Mouse (Mus musculus) monocyte, adult 2 months (primary cell): ENCODE data around the gene Nr4a1.
A peak's percentile ranks its signal among the peaks of the same experiment; 100 is the strongest.

ENCODE experiments used
- DNase-seq, 2 experiments: peaks; one replicate each; pipeline ENCODE4 v3.0.0; 2022; ENCODE audit warnings: low spot score in 2 of 2, low read depth in 1 of 2

Gene Nr4a1

GRCm38 (mm10) chr15:101255842-101256462 lies 1.9 kb downstream of the Nr4a1 start:
- DNase-seq = peak in 1 of 2 experiments; percentile 56

DNA sequence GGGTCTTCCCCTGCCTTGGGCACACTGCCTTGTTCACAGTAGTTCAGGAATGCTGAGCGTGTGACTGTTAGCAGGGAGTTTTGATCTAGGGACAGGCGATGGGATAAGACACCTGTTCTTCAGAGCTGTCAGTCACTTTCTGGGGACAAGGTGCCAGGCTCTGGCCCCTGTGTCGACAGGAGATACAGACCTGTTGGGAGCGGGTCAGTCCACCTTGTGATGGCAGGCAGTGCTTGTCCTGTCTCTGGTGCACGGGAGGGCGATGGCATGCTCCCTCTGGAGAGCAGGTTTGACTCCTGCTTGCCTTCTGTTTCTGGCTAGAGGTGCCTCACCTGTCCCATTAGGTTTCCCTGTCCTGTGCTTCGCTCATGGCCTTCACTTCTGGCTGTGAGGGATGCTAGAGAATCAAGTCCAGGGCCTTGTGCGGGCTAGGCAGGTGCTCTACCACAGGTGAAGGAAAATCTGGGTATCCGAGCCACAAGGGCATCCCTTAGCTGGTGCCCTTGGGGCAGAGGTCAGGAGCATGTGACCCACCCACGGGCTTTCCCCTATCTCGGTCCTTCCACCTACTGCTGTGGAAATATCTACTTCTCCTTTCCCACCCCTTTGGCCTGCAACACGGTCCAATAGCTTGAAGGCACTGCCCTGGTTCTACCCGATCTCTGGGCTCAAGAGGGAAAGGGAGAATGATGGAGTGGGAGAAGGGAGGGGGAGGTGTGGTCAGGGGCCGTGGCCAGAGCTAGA lies 2.6 kb downstream of the Nr4a1 start:
- DNase-seq = peak in 1 of 2 experiments; percentile 66

- DNase-seq = no peak
Observed at GRCm38 (mm10) chr15:101258420-101258819, 4.4 kb downstream of the Nr4a1 start.

GRCm38 (mm10) chr15:101259922-101260321 lies 5.9 kb downstream of the Nr4a1 start:
- no peak for DNase-seq

GRCm38 (mm10) chr15:101260387-101260786 lies 6.3 kb downstream of the Nr4a1 start:
- DNase-seq = no peak

DNA sequence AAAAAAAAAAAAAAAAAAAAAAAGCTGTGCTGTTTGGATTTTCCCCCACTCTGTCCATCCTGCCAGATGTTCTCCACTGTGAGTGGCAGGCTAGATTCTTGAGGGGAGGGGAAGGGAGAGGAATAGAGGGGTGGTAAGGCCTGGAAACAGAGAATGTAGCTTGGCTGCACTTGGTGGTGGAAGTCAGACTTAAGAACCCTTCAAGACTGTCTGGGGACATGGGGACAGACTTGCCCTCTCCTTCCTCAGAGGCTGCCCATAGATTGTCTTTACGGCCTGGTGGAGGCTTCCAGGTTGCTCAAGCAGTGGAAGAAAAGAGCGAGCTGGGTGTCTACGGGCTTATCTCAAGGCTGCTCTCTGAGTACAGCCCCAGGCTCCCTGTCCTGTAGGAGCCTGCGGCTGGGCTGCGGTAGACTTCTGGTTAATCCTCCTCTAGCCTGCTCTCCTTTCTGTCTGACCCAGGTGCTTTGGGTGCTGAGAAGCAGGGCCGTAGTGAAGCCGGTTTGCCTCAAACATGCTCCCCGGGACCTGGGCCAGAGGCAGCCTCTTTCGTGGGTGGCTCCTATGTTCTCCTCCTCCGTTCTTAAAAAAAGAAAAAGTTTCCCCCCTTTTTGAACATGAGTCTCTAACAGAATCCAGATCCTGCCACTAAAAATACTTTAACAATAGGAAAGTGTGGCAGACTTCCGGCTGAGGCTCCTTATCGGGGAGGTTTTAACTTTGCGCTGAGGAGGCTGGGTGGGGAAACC lies 7.0 kb downstream of the Nr4a1 start:
- no peak for DNase-seq

DNA sequence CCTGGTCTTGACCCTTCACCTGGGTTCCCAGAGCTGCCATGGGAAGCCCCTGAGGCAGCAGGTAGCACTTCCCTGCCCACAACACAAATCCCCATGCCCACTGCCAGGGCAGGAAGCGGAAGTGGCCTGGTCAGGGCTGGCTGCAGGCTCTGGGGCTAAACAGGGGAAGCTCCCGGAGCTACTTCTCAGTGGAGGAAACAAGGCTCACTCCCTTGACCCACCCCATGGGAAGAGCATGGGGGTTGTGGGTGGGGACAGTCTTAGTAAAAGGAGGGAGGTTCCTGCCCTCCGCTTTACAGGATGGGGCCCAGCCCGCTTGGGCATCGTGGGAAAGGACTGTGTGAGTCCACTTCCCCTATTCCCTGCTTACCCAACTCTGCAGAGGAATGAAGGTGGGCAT lies 8.4 kb downstream of the Nr4a1 start:
- DNase-seq = peak; percentile 82 to 85

DNA sequence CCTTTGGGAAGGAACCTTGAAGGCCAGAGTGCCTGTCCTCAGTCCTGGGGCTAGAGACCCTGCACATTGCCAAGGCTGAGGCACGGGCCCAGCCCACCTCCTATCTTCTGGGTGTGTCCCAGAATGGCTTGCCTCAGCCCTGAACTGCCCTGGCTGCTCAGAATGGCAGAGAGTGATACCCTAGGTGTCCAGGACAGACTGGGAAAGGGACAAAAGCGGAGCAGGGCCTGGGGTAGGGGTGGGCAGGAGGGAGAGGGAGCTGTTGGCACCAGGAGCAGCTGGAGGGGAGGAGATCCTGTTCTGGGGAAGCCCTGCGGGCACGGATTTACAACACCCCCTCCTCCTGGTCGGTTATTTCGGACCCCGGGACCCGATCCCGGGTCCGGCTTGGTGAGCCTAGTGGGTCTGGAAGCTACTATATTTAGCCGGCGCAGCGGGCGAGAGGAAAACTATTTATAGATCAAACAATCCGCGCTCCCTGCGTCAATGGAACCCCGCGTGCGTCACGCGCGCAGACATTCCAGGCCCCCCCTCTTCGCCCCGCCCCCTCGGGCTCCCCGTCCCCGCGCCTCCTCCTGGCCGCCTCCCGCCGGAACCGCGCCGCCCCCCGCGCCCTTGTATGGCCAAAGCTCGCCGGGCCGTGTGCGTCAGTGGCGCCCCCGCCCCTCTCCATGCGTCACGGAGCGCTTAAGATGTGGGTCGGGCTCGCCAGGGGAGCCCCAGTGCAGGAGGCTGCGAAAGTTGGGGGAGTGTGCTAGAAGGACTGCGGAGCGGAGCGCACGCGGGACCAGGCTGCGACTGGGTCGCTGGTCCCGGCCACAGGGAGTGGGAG lies 12.3 kb downstream of the Nr4a1 start:
- peak; percentile 89 to 97 for DNase-seq

DNA sequence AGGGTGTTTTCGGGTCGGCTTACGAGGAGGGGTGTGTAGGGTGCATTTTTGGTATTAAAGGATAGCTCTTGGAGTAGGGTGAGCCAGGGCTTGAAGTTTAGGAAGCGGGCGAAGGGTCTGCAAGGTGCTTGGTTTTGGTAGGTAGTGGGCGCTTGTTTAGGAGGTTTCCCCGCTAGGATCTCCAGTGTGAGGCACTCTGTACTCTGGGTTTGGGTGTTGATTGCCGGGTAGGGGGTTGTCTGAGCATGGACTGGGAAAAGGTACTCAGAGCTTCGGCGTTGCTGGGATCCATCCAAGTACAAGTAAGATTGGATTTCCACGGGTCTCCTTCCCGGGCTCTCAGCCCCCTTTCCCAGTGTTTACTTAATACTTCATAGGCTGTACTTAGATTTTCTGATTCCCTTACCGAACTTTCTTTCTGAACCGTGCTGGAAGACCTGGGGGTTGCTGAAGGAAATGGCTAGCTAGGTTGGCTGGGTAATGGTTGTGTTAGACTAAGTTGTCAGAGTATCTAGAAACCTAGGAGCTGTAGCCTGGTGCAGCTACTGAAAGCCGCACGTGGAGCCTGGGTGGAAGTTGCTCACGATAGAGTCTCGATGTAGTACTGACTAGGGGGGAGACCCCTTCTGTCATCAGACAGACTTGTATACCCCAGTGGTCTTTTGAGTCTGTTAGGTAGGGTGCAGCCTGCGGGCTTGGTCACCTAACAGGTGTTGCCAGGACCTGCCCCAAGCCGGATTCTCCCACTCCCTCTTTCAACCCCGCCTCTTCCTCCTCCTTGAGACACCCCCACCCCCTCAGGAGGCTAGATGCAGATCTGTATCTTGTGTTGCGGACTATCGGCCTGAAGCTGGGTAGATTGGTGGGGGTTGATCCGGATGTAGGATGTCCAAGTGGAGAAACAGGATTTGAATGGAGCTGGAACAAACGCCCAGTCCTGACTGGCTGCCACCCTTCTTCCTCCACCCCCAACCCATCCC lies 13.3 kb downstream of the Nr4a1 start:
- no peak for DNase-seq

- no peak for DNase-seq
Observed at GRCm38 (mm10) chr15:101270101-101270820, 16.2 kb downstream of the Nr4a1 start.

- no peak for DNase-seq
Observed at GRCm38 (mm10) chr15:101271107-101271506, 17.0 kb downstream of the Nr4a1 start.

GRCm38 (mm10) chr15:101271513-101271912 lies 17.4 kb downstream of the Nr4a1 start:
- no peak for DNase-seq

- no peak for DNase-seq
Observed at GRCm38 (mm10) chr15:101274380-101274779, 20.3 kb downstream of the Nr4a1 start.

DNA sequence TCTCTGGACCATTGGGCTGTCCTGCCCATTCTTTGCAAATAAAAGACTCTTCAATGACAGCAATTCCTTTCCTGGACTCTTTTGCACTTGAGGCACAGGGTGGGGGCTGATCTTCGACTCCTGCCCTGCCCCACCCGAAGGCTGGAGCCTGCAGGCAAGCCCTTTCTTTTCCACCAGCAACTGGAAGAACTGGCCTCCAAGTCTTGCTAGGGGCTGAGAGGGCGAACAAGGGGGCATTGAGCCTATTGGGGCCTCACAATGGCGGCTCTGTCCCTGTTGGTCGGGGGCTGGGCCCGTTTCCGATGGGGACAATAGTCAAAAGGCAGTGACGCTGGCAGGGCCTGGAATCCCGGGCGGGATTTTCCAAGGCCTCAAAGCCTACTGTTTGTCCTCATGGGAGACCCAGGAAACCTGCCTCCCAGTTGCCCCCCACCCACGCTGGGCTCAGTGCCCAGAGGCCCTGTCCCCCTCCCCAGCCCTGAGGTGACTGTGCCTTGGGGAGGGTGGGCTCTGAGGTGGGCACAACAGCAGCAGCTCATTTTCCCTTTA lies 23.4 kb downstream of the Nr4a1 start:
- no peak for DNase-seq

GRCm38 (mm10) chr15:101278589-101278988 lies 24.5 kb downstream of the Nr4a1 start:
- DNase-seq = no peak

- no peak for DNase-seq
Observed at GRCm38 (mm10) chr15:101279430-101279999, 25.4 kb downstream of the Nr4a1 start.

DNA sequence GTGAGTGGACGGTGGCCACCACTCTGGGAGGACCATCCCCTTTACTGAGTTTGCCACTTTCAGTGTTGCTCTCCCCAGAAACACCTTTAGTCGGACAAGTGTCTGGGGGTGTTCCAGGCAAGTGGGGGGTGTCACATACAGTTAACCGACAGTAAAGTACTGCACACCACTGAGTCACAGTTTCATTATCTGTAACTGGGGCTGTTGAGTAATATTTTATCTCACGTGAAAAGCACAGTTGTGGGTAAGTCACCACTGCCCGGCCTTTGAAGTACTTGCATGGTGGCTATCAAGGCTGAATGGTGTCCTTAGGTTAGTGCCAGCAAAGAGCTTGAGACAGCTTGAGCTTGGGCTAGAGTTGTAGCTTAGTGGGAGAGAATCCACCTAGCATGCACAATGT lies 28.4 kb downstream of the Nr4a1 start:
- no peak for DNase-seq

- peak in 1 of 2 experiments; percentile 17 for DNase-seq
Observed at GRCm38 (mm10) chr15:101283183-101283910, 29.3 kb downstream of the Nr4a1 start.
